25 mouse cellular contexts compared by ENCODE assay signal in the genomic region with DNA sequence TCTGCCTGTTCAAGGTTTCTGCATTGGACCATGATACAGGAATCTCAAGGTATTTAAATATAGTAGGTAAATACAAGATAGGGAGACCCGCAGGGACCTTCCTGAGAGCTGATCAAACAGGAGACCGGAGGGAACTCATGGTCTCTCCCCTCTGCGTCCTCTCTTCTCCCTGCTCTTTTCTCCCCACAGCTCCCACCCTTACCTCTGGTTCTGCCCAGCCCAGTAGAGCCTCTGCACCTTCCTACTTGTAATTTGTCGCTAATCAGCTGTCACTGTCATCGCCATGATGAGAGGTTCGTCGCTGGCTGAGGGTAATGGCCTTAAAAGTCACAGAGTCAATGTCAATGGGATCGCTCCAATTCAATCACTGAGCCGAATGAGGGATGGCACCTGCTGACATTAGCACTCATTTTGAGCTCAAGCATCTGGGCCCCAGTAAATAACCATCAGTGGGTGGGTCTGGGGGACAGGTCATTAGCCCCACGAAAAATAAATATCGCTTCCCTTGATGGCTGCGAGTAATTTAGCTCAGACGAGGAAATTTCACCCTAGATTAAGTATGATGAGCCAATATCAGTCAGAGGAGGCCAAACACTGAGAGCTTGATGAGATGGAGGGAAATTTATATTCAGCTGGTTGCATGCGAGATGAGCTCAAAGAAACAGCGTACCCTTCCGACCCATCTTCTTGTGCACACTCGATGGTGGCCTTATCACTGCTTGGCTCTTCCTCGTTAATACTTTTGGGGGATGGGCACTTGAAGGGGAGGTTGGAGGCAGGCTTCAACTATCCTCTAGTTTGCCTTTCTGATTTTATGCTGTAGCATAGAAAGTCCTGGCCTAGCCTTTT. TPM values are rescaled to one million over a fixed set of nuclear protein-coding genes. Genes with fewer than 3 reads are reported as not detected.
DNase-seq lines count a peak whose midpoint lies in the region; ATAC-seq and TF ChIP-seq lines count a peak whose summit lies in the region.
"Had no signal": no experiment of that assay in that cellular context is flagged by ENCODE, and none has a peak within 500 bp of the region (broad histone marks: within the 10 kb centered on the region; RNA-seq: fewer than 3 reads in every experiment).

No protein-coding gene starts in this region.

- peak; percentile 13 for DNase-seq in forebrain, embryonic 14.5 days (ENCODE audit: low spot score)
- DNase-seq in midbrain, postnatal 0 days (ENCODE audit: low spot score), result peak; percentile 4
- DNase-seq in adrenal gland, postnatal 10 days, result no peak
- DNase-seq: adrenal gland, postnatal 36 days; cerebellum, adult 11 months; cerebellum, adult 9-11 months; heart, postnatal 36 days; kidney, adult 18-20 months; left cerebral cortex, postnatal 4 days; lung, embryonic 14.5 days; right cerebral cortex, adult 18-20 months; thymus, adult 18-20 months had no signal

- H3K4me1 ChIP-seq in forebrain, embryonic 14.5 days (ENCODE audit: control insufficient read depth, insufficient read depth, low read length), result no peaks in the 10 kb centered on the region; the same call in 1 of the 2 replicates
- H3K4me1 ChIP-seq in forebrain, embryonic 15.5 days, result 0 out of 2 replicates have a peak, but pooled peaks cover 2% of the 10 kb centered on the region
- H3K4me1 ChIP-seq in midbrain, postnatal 0 days (ENCODE audit: insufficient read depth, low read length), result no peaks in the 10 kb centered on the region
- no peaks in the 10 kb centered on the region for H3K4me1 ChIP-seq in midbrain, embryonic 15.5 days
- H3K4me1 ChIP-seq in neural tube, embryonic 13.5 days (replicated peaks), result peaks cover 12% of the 10 kb centered on the region; the same call in 1 of the 2 replicates
- no peaks in the 10 kb centered on the region for H3K4me1 ChIP-seq in kidney, embryonic 15.5 days
- H3K4me1 ChIP-seq: embryonic facial prominence, embryonic 15.5 days; heart, embryonic 15.5 days; limb, embryonic 15.5 days; megakaryocyte, embryonic 14.5 days had no signal

- H3K4me3 ChIP-seq in forebrain, embryonic 14.5 days (ENCODE audit: low read depth, low read length), result no peak overlapping the region
- H3K4me3 ChIP-seq in forebrain, embryonic 15.5 days, result no peak overlapping the region
- H3K4me3 ChIP-seq in midbrain, postnatal 0 days (ENCODE audit: low read depth, low read length), result no peak overlapping the region
- H3K4me3 ChIP-seq in midbrain, embryonic 15.5 days, result no peak overlapping the region
- H3K4me3 ChIP-seq in neural tube, embryonic 13.5 days, result no peak overlapping the region
- H3K4me3 ChIP-seq in kidney, embryonic 15.5 days (replicated peaks), result no peak overlapping the region
- H3K4me3 ChIP-seq: embryonic facial prominence, embryonic 15.5 days; heart, embryonic 15.5 days; limb, embryonic 15.5 days; megakaryocyte, embryonic 14.5 days; myocyte had no signal

- no peak overlapping the region for H3K4me2 ChIP-seq in forebrain, embryonic 14.5 days (ENCODE audit: low read length)
- no peak overlapping the region for H3K4me2 ChIP-seq in forebrain, embryonic 15.5 days (replicated peaks)
- H3K4me2 ChIP-seq in midbrain, postnatal 0 days (ENCODE audit: low read depth, low read length, poor library complexity, severe bottlenecking), result no peak overlapping the region
- H3K4me2 ChIP-seq in midbrain, embryonic 15.5 days, result no peak overlapping the region
- H3K4me2 ChIP-seq in neural tube, embryonic 13.5 days, result no peak overlapping the region
- no peak overlapping the region for H3K4me2 ChIP-seq in kidney, embryonic 15.5 days
- H3K4me2 ChIP-seq: embryonic facial prominence, embryonic 15.5 days; heart, embryonic 15.5 days; limb, embryonic 15.5 days; lung, embryonic 14.5 days had no signal

- 76% methylated on average over 18 of the region's 18 CpGs for WGBS in forebrain, embryonic 14.5 days
- 77% methylated on average over 18 of the region's 18 CpGs for WGBS in forebrain, embryonic 15.5 days
- WGBS in midbrain, postnatal 0 days, result 76% methylated on average over 18 of the region's 18 CpGs
- WGBS in midbrain, embryonic 15.5 days, result 70% methylated on average over 18 of the region's 18 CpGs
- WGBS in neural tube, embryonic 13.5 days, result 44% methylated on average over 18 of the region's 18 CpGs
- 74% methylated on average over 18 of the region's 18 CpGs for WGBS in kidney, embryonic 15.5 days

- no peak overlapping the region for H3K9ac ChIP-seq in forebrain, embryonic 14.5 days (ENCODE audit: low read length)
- H3K9ac ChIP-seq in forebrain, embryonic 15.5 days (replicated peaks), result no peak overlapping the region
- no peak overlapping the region for H3K9ac ChIP-seq in midbrain, postnatal 0 days (replicated peaks; ENCODE audit: low read length, poor library complexity, severe bottlenecking)
- H3K9ac ChIP-seq in midbrain, embryonic 15.5 days, result no peak overlapping the region
- no peak overlapping the region for H3K9ac ChIP-seq in neural tube, embryonic 13.5 days
- no peak overlapping the region for H3K9ac ChIP-seq in kidney, embryonic 15.5 days
- H3K9ac ChIP-seq: embryonic facial prominence, embryonic 15.5 days; heart, embryonic 15.5 days; limb, embryonic 15.5 days; liver, embryonic 14.5 days; lung, embryonic 14.5 days had no signal

- H3K27ac ChIP-seq in forebrain, embryonic 14.5 days (ENCODE audit: low read depth, low read length), result no peak overlapping the region
- H3K27ac ChIP-seq in forebrain, embryonic 15.5 days (replicated peaks), result no peak overlapping the region
- H3K27ac ChIP-seq in midbrain, postnatal 0 days (ENCODE audit: low read depth, low read length), result no peak overlapping the region
- H3K27ac ChIP-seq in midbrain, embryonic 15.5 days, result no peak overlapping the region
- H3K27ac ChIP-seq in neural tube, embryonic 13.5 days (replicated peaks), result 0 out of 2 replicates have a peak overlapping the region, but pooled peaks have one; percentile 18
- H3K27ac ChIP-seq in kidney, embryonic 15.5 days, result no peak overlapping the region
- H3K27ac ChIP-seq: embryonic facial prominence, embryonic 15.5 days; heart, embryonic 15.5 days; kidney, postnatal 0 days; limb, embryonic 15.5 days; liver, embryonic 14.5 days had no signal

- no peaks in the 10 kb centered on the region for H3K9me3 ChIP-seq in forebrain, embryonic 14.5 days (replicated peaks; ENCODE audit: control insufficient read depth, low read length)
- H3K9me3 ChIP-seq in forebrain, embryonic 15.5 days, result no peaks in the 10 kb centered on the region
- no peaks in the 10 kb centered on the region for H3K9me3 ChIP-seq in midbrain, postnatal 0 days (ENCODE audit: low read length)
- H3K9me3 ChIP-seq in midbrain, embryonic 15.5 days, result no peaks in the 10 kb centered on the region
- H3K9me3 ChIP-seq in neural tube, embryonic 13.5 days, result no peaks in the 10 kb centered on the region
- no peaks in the 10 kb centered on the region for H3K9me3 ChIP-seq in kidney, embryonic 15.5 days (replicated peaks)
- H3K9me3 ChIP-seq: embryonic facial prominence, embryonic 15.5 days; heart, embryonic 15.5 days; limb, embryonic 15.5 days; megakaryocyte, embryonic 14.5 days had no signal

- H3K27me3 ChIP-seq in forebrain, embryonic 14.5 days (replicated peaks; ENCODE audit: control insufficient read depth, insufficient read depth, low read length), result no peaks in the 10 kb centered on the region
- no peaks in the 10 kb centered on the region for H3K27me3 ChIP-seq in forebrain, embryonic 15.5 days
- H3K27me3 ChIP-seq in midbrain, postnatal 0 days (ENCODE audit: insufficient read depth, low read length), result no peaks in the 10 kb centered on the region
- H3K27me3 ChIP-seq in midbrain, embryonic 15.5 days (replicated peaks), result no peaks in the 10 kb centered on the region
- no peaks in the 10 kb centered on the region for H3K27me3 ChIP-seq in neural tube, embryonic 13.5 days
- no peaks in the 10 kb centered on the region for H3K27me3 ChIP-seq in kidney, embryonic 15.5 days
- H3K27me3 ChIP-seq: embryonic facial prominence, embryonic 15.5 days; heart, embryonic 15.5 days; limb, embryonic 15.5 days; megakaryocyte, embryonic 14.5 days had no signal

- TF ChIP-seq CTCF in midbrain, postnatal 0 days (IDR thresholded peaks at IDR 0.05), result no peak

- ATAC-seq in forebrain, embryonic 14.5 days, result no peak
- no peak for ATAC-seq in forebrain, embryonic 15.5 days (replicated peaks)
- ATAC-seq in midbrain, postnatal 0 days (ENCODE audit: low FRiP score), result no peak
- no peak for ATAC-seq in midbrain, embryonic 15.5 days (replicated peaks)
- ATAC-seq in neural tube, embryonic 13.5 days (ENCODE audit: low read depth), result peak; percentile 42; the same call in 1 of the 2 replicates
- no peak for ATAC-seq in kidney, embryonic 15.5 days (replicated peaks; ENCODE audit: low FRiP score)
- ATAC-seq: CD4-positive, CD25-positive, alpha-beta regulatory T cell, adult 4 months; inflammation-experienced regulatory T-cells, adult 6 months had no signal

- H3K36me3 ChIP-seq in forebrain, embryonic 14.5 days (ENCODE audit: control insufficient read depth, insufficient read depth, low read length), result no peaks in the 10 kb centered on the region
- H3K36me3 ChIP-seq in forebrain, embryonic 15.5 days, result no peaks in the 10 kb centered on the region
- no peaks in the 10 kb centered on the region for H3K36me3 ChIP-seq in midbrain, postnatal 0 days (ENCODE audit: insufficient read depth, low read length)
- H3K36me3 ChIP-seq in midbrain, embryonic 15.5 days (replicated peaks), result no peaks in the 10 kb centered on the region
- no peaks in the 10 kb centered on the region for H3K36me3 ChIP-seq in neural tube, embryonic 13.5 days
- no peaks in the 10 kb centered on the region for H3K36me3 ChIP-seq in kidney, embryonic 15.5 days
- H3K36me3 ChIP-seq: embryonic facial prominence, embryonic 15.5 days; heart, embryonic 15.5 days; limb, embryonic 15.5 days had no signal

RNA-seq across cellular contexts. Expression of a gene that starts 56.2 kb away (rescaled TPM):
- polyA plus RNA-seq in forebrain, embryonic 14.5 days (2014; fragmentation: Nextera tagmentation; extraction: Ambion mirVana), result 17.9 and 21.7 TPM in 2 replicates
- 21.7 and 22.1 TPM in 2 replicates for polyA plus RNA-seq in forebrain, embryonic 15.5 days (2015; fragmentation: Nextera tagmentation; extraction: Ambion mirVana)
- 47.4 and 51.8 TPM in 2 replicates for total RNA-seq in midbrain, postnatal 0 days (2014; rRNA removed)
- 12.1 and 12.8 TPM in 2 replicates for polyA plus RNA-seq in midbrain, postnatal 0 days (2015; fragmentation: Nextera tagmentation; extraction: Ambion mirVana)
- 26.7 and 28.3 TPM in 2 replicates for polyA plus RNA-seq in midbrain, embryonic 15.5 days (2015; fragmentation: Nextera tagmentation; extraction: Ambion mirVana)
- 18.6 and 24.5 TPM in 2 replicates for polyA plus RNA-seq in neural tube, embryonic 13.5 days (2015; fragmentation: Nextera tagmentation; extraction: Ambion mirVana)
- 1 to 10 TPM; 2.5 to 3.8 TPM for total RNA-seq in adrenal gland, postnatal 10 days (2021)
- 3.8 and 3.9 TPM in 2 replicates for polyA plus RNA-seq in kidney, embryonic 15.5 days (2015; fragmentation: Nextera tagmentation; extraction: Ambion mirVana)
